Mouse (Mus musculus) liver, embryonic 12.5 days (tissue): ENCODE measurements around the gene Nmur1. TPM values are rescaled to one million over a fixed set of nuclear protein-coding genes. Genes with fewer than 3 reads are reported as not detected.
A peak's percentile ranks its signal among the peaks of the same experiment; 100 is the strongest.

Experiments
- ATAC-seq: fragments of 200-750 bp; cut with Nextera tagmentation; 2 replicates; pipeline ENCODE4 v1.8.0; 2017; ENCODE audit warnings: moderate number of reproducible peaks, mild to moderate bottlenecking, moderate library complexity
- H3K27ac ChIP-seq: fragments of 300-500 bp; sonication (generic); 2 replicates; pipeline ENCODE4 v1.5.1; 2016; ENCODE audit warnings: mild to moderate bottlenecking
- H3K27me3 ChIP-seq: fragments of 300-500 bp; sonication (generic); replicated peaks from 2 replicates; pipeline ENCODE4 v1.6.1; 2016; ENCODE audit warnings: mild to moderate bottlenecking, moderate library complexity
- H3K36me3 ChIP-seq: fragments of 300-500 bp; sonication (generic); 2 replicates; pipeline ENCODE4 v1.6.1; 2016; ENCODE audit warnings: mild to moderate bottlenecking, moderate library complexity
- H3K4me1 ChIP-seq: fragments of 300-500 bp; sonication (generic); 2 replicates; pipeline ENCODE4 v1.6.1; 2016
- H3K4me2 ChIP-seq: fragments of 300-500 bp; sonication (generic); 2 replicates; pipeline ENCODE4 v1.6.1; 2016; ENCODE audit warnings: mild to moderate bottlenecking, moderate library complexity
- H3K4me3 ChIP-seq: fragments of 300-500 bp; sonication (generic); 2 replicates; pipeline ENCODE4 v1.5.1; 2016; ENCODE audit warnings: mild to moderate bottlenecking, moderate library complexity
- H3K9ac ChIP-seq: fragments of 300-500 bp; sonication (generic); 2 replicates; pipeline ENCODE4 v1.6.1; 2016; ENCODE audit warnings: mild to moderate bottlenecking, moderate library complexity
- H3K9me3 ChIP-seq: fragments of 300-500 bp; sonication (generic); replicated peaks from 2 replicates; pipeline ENCODE4 v1.6.1; 2016; ENCODE audit warnings: mild to moderate bottlenecking, moderate library complexity
- WGBS: fragments of 180-500 bp; shearing (Covaris S2); methylation state at CpG from one replicate; pipeline ENCODE4 v1.1.7; 2016; ENCODE audit not compliant: insufficient replicate concordance; 5-methylcytosine and 5-hydroxymethylcytosine counted together
- polyA plus RNA-seq: library from polyadenylated mRNA; unstranded; fragments of >200 nt; fragmentation: Nextera tagmentation; extraction: Ambion mirVana; gene quantifications from 2 replicates; pipeline ENCODE4 v1.2.1, GENCODE M21; 2016

Gene Nmur1
- polyA plus RNA-seq, 1 experiment from 2014 or later: 0.19 TPM

DNA sequence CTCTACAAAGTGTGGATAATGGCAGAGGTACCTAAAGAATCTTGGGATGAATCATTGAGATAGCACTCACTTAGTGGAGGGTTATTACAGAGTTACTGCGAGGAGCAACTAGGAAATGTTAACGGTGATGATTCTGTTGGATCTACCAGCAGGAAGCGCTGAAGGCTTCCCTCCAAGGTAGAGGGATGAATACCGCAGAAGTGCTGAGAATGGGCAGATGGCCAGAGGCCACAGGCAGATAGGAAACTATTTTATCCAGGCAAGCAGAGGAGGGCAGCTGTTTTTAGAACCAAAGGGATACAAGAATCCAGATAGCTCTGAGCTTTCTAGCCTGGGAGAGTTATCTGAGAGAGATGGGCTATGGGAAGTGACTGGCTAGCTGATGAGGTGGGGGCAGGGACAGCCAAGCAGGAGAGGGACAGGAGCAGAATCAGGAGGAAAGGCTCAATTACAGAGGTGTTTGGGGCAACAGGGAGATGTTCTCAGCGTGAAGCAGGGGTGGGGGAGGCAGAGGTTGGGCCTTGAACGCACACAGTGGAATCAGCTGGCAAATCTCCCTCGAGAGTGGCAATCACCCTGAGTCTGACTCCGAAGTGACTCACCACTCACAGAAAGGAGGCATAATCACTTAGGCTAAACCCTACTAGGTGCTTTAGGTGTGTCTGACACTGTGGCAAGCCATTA, 13.6 kb upstream of the Nmur1 start:
- Histone ChIP-seq H3K36me3 (no peaks in the 10 kb centered on the region), H3K4me2 (peak overlapping the region; percentile 99), H3K9me3 (no peaks in the 10 kb centered on the region), H3K4me3 (no peak overlapping the region), H3K27ac (no peak overlapping the region), H3K27me3 (no peaks in the 10 kb centered on the region; the same call in 1 of the 2 replicates), H3K4me1 (peaks cover 92% of the 10 kb centered on the region), H3K9ac (no peak overlapping the region; the same call in 1 of the 2 replicates)
- ATAC-seq: no peak
- WGBS: 23% methylated on average over 8 of the region's 8 CpGs

DNA sequence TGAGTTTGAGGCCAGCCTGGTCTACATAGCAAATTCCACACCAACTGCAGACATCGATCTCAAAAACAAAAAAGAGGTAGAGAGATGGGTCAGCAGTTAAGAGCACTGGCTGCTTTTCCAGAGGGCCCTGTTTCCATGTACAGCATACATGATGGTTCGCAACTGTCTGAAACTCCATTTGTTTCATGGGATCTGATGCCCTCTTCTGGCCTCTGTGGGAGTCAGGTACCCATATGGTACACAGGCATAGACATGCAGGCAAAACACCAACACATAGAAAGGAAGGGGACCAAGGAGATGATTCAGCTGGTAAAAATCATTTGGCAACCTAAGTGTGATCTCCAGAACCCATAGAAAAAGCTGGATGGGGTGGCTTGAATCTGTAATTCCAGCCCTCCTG, 12.5 kb upstream of the Nmur1 start:
- Histone ChIP-seq H3K4me1 (peaks cover 91% of the 10 kb centered on the region), H3K4me2 (no peak overlapping the region), H3K9me3 (no peaks in the 10 kb centered on the region), H3K9ac (no peak overlapping the region; the same call in 1 of the 2 replicates), H3K36me3 (no peaks in the 10 kb centered on the region), H3K27me3 (no peaks in the 10 kb centered on the region; the same call in 1 of the 2 replicates), H3K4me3 (no peak overlapping the region), H3K27ac (no peak overlapping the region)
- WGBS: 62% methylated on average over 2 of the region's 2 CpGs
- no peak for ATAC-seq

DNA sequence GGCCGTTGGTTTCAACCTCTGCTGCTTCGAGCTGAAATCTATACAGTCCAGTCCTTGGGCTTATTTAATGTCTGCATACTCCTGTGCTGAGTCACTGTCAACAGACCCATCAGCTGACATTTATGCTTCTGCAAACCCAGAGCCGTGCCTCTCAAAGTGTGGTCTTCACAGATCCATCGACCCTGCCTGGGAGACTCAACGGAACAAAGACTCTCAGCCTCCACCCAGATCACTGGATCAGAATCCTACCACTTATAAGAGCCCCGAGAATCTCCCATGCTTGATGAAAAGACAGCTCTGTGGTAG, 11.9 kb upstream of the Nmur1 start:
- 43% methylated on average over 6 of the region's 6 CpGs for WGBS
- H3K4me2 ChIP-seq: no peak overlapping the region
- no peak for ATAC-seq
- no peaks in the 10 kb centered on the region for H3K9me3 ChIP-seq
- H3K27me3 ChIP-seq: no peaks in the 10 kb centered on the region; the same call in 1 of the 2 replicates
- H3K4me1 ChIP-seq: peaks cover 91% of the 10 kb centered on the region
- H3K27ac ChIP-seq: peak overlapping the region; percentile 15; the same call in 1 of the 2 replicates
- no peaks in the 10 kb centered on the region for H3K36me3 ChIP-seq
- no peak overlapping the region for H3K4me3 ChIP-seq
- H3K9ac ChIP-seq: peak overlapping the region; percentile 1; the same call in 1 of the 2 replicates

DNA sequence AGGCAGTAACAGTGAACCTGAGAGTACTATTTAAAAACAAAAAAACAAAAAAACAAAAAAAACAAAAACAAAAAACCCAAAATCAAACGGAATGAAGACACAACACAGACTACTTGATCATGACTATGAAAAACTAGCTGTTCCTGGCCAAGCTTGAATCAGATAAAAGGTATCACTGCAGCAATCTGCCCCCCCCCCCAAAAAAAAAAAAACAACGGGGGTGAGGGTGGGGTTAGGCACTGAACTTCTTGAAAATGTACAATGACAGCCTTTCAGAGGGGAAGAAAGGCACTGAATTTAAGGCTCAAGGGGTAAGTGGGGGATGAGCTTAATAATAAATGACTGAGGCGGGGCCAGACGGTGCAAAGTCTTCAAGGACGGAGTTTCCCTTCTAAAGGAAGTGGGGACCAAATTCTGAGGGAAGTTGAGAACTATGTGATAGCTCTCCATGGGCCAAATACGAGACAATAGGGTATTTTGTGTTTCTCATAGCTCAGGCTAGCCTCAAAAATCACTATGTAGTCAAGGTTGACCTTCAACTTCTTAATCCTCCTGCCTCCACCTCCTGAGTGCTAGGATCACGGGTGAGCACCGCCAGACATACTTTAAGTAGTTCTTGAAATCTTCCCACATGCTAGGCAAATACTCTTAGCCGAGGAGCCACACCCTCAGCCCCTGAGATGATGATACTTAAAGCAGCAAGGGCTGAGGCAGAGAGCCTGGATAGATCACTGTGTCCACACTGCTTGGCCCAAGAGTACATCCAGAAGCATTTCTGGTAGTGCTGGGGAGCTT, 11.4 kb upstream of the Nmur1 start:
- H3K4me2 ChIP-seq: no peak overlapping the region
- no peak for ATAC-seq
- H3K4me3 ChIP-seq: no peak overlapping the region
- WGBS: 39% methylated on average over 9 of the region's 9 CpGs
- no peaks in the 10 kb centered on the region for H3K36me3 ChIP-seq
- H3K4me1 ChIP-seq: peaks cover 91% of the 10 kb centered on the region
- 0 out of 2 replicates have a peak overlapping the region, but pooled peaks have one; percentile 1 for H3K9ac ChIP-seq
- no peaks in the 10 kb centered on the region for H3K9me3 ChIP-seq
- H3K27ac ChIP-seq: peak overlapping the region; percentile 15; the same call in 1 of the 2 replicates
- no peaks in the 10 kb centered on the region; the same call in 1 of the 2 replicates for H3K27me3 ChIP-seq

DNA sequence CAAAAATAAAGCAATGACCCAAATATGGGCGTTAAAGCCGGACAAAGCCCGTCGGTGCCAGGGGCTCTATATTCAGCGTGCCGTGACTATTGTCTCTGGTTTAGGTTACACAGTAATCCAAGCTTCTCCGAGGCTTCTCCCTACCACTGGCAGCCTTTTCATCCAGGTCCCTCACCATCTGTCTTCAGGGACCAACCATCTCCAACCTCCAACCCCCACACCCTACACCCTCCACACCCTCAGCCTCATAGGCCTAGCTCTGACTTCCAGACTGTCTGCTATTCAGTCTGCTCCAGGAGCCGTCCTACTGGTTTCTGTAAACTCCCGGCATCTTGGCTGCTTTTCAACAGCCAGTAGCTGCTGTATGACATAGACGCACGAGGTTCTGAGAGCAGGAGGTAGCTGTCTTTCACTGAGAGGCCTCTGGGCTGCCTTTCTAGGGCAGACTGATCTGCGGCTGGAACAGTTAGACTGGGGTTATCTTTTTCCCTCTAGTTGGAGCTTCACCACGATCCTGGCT, 9.3 kb upstream of the Nmur1 start:
- peak overlapping the region; percentile 94 for H3K27ac ChIP-seq
- ATAC-seq: no peak
- peak overlapping the region; percentile 81 for H3K9ac ChIP-seq
- H3K4me1 ChIP-seq: peaks cover 76% of the 10 kb centered on the region
- no peaks in the 10 kb centered on the region; the same call in 1 of the 2 replicates for H3K27me3 ChIP-seq
- H3K4me2 ChIP-seq: peak overlapping the region; percentile 96
- H3K9me3 ChIP-seq: no peaks in the 10 kb centered on the region
- no peak overlapping the region for H3K4me3 ChIP-seq
- no peaks in the 10 kb centered on the region for H3K36me3 ChIP-seq
- 63% methylated on average over 13 of the region's 13 CpGs for WGBS

DNA sequence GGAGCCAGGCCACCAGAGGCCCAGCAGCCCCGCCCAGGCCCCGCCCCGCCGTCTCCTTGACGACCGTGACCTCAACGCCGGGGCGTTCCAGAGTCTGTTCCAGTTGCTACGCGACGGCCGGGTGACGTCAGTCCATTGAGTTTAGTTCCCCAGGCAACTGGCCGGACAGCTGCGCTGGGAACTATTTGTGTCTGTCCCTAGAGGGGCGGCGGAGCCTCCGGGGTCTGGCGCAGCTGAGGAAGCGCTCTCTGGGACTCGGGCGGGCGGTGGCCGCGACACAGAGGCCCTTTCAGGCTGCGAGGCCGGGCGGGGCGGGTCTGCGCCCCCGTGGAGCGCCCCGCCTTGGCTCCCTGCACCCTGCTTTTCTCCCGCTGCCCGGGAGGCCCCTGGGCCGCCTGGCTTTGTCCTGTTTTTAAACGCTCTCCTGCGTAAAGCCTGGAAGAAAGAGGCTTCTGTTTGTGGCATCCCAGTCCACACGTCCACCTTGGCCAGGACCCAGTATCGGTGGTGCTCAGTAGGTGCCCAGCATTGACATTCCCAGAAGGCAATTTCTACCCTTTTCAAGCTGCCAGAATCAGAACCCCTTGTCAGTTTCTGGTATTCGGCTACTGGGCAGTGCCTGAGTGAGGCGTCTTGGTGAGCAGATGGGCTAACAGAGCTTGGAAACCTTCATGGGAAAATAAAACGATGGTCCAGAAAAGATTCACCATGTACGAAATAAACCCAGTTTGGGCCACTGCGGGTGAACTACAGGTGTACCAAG, 8.6 kb upstream of the Nmur1 start:
- Histone ChIP-seq H3K9ac (peak overlapping the region; percentile 81), H3K9me3 (no peaks in the 10 kb centered on the region), H3K36me3 (no peaks in the 10 kb centered on the region), H3K27ac (peak overlapping the region; percentile 94), H3K27me3 (no peaks in the 10 kb centered on the region; the same call in 1 of the 2 replicates), H3K4me2 (peak overlapping the region; percentile 96), H3K4me1 (peaks cover 69% of the 10 kb centered on the region), H3K4me3 (peak overlapping the region; percentile 71)
- WGBS: 7% methylated on average over 46 of the region's 46 CpGs
- peak; percentile 92 for ATAC-seq

DNA sequence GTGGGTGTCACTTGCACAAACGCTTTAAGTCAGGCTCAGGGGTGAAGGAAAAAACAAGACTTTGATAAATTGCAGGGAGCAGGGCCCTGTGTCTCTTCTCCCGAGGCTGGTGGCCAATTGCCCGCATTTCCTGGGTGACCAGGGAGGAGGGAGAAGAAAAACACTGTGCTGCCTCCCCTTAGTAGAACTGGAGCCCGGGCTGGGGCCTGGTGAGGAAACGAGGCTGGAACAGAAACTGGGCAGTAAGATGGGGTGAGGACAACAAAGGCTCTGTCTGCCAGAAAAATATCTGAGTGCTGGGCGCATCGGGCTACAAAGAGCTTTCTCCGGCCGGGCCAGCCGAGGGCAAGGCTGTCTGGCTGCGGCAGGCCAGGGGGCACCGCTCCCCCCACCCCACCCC, 8.0 kb upstream of the Nmur1 start:
- Histone ChIP-seq H3K9me3 (no peaks in the 10 kb centered on the region), H3K36me3 (no peaks in the 10 kb centered on the region), H3K27me3 (no peaks in the 10 kb centered on the region; the same call in 1 of the 2 replicates), H3K4me1 (peaks cover 64% of the 10 kb centered on the region), H3K27ac (peak overlapping the region; percentile 94), H3K4me2 (peak overlapping the region; percentile 96), H3K4me3 (peak overlapping the region; percentile 71), H3K9ac (peak overlapping the region; percentile 81)
- peak; percentile 55 for ATAC-seq
- WGBS: 3% methylated on average over 12 of the region's 12 CpGs

DNA sequence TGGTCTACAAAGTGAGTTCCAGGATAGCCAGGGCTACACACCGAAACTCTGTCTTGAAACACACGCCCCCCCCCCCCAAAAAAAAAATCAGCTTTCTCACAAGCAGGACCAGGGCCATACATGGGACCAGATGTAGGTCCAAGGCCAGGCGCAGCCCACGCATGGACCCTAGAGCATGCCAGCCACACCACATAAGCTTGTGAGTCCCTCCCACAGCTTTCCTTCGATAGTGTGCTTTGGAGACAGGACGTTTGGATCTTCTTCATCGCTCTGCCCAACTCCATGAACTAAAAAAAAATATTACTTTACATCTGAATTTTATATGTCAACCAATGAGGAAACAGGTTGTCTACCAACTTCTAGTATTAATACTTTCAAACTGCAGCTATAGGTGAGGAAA, 7.3 kb upstream of the Nmur1 start:
- Histone ChIP-seq H3K4me1 (peaks cover 60% of the 10 kb centered on the region), H3K4me3 (no peak overlapping the region), H3K9ac (peak overlapping the region; percentile 81; the same call in 1 of the 2 replicates), H3K27ac (peak overlapping the region; percentile 94), H3K4me2 (peak overlapping the region; percentile 96; the same call in 1 of the 2 replicates), H3K27me3 (no peaks in the 10 kb centered on the region), H3K9me3 (no peaks in the 10 kb centered on the region), H3K36me3 (no peaks in the 10 kb centered on the region)
- ATAC-seq: no peak
- WGBS: 74% methylated on average over 7 of the region's 7 CpGs

DNA sequence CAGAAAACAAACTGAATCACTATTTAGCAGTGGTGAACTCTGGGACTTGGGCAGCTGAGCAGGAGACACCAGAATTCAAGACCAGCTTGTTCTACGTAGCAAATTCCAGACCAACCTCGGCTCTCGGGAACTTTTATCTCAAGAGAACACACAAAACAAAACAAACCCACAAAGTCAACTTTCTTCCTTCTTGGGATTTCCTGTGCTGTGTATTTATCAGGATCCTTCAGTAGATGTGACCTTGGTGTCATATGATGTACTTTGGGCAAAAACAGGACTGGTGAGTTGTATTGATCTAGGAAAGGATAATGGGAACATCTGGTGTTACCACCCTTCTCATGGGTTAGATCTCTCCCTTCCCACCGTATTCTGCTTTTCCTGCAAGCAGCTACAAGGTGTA, 6.8 kb upstream of the Nmur1 start:
- WGBS: 18% methylated on average over 4 of the region's 4 CpGs
- H3K27ac ChIP-seq: peak overlapping the region; percentile 10; the same call in 1 of the 2 replicates

DNA sequence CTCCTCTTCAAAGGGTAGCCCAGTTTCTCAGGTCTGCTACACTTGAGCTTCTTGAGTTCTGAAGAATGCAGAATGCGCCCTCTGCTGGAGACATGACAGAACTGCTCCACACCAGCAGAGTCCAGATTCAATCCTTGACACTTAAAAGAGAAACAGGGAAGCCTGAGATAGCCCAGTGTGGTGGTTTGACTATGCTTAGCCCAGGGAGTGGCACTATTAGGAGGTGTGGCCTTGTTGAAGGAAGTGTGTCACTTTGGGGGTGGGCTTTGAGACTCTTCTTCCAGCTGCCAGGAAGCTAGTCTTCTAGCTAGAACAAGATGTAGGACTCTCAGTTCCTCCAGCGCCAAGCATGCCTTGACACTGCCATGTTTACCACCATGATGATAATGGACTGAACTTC, 4.0 kb upstream of the Nmur1 start:
- Histone ChIP-seq H3K4me2 (no peak overlapping the region), H3K27ac (no peak overlapping the region), H3K9ac (no peak overlapping the region), H3K9me3 (no peaks in the 10 kb centered on the region), H3K4me1 (peaks cover 27% of the 10 kb centered on the region), H3K27me3 (no peaks in the 10 kb centered on the region), H3K4me3 (no peak overlapping the region), H3K36me3 (no peaks in the 10 kb centered on the region)
- 44% methylated on average over 2 of the region's 2 CpGs for WGBS
- no peak for ATAC-seq

More for the DNA sequence above, 6.8 kb upstream of the Nmur1 start:
- no peak for ATAC-seq
- H3K36me3 ChIP-seq: no peaks in the 10 kb centered on the region
- no peak overlapping the region for H3K9ac ChIP-seq
- H3K4me3 ChIP-seq: no peak overlapping the region
- H3K4me1 ChIP-seq: peaks cover 54% of the 10 kb centered on the region
- H3K4me2 ChIP-seq: no peak overlapping the region
- H3K27me3 ChIP-seq: no peaks in the 10 kb centered on the region
- no peaks in the 10 kb centered on the region for H3K9me3 ChIP-seq

DNA sequence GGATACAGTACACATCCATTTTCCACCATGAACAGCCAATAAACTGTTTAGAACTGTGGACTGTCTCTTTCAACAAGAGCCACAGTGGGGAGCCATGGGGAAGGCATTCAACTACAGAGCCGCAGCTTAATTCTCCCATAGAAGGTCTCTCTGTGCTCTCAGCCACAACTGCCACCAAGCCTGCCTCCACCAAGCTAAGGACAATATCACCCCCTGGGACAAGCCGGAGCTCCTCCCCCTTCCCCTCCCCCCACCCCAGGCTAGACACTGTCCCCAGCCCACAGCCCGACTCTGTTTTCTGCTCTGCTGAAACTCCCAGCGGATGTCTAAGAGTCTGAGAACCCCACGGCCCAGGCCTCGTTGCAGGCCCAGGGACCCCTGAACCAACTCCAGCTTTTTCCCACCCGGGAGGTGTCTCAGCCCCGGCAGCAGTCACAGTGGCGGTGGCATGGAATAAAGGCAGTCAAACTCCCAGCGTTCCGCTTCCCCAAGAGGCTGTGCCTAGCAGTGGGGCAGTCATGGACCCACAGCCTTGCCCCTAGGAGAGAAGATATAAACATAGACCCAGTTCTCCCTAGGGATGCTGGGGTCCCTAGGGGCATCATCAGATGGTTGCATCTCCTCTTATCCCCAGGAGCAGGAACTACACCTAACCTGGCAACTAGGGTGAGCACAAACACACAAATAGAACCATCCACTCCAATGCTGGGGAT, 1.0 kb downstream of the Nmur1 start:
- Histone ChIP-seq H3K4me2 (no peak overlapping the region), H3K27ac (no peak overlapping the region), H3K4me3 (no peak overlapping the region), H3K9me3 (no peaks in the 10 kb centered on the region), H3K36me3 (no peaks in the 10 kb centered on the region), H3K27me3 (no peaks in the 10 kb centered on the region), H3K9ac (no peak overlapping the region), H3K4me1 (no peaks in the 10 kb centered on the region)
- ATAC-seq: no peak
- WGBS: 48% methylated on average over 11 of the region's 11 CpGs
